In genomic region chr5:39292849-39293248, GRCm38 (mm10) we compare ENCODE assay signal across 18 mouse cellular contexts.
DNase-seq lines count a peak whose midpoint lies in the region; ATAC-seq and TF ChIP-seq lines count a peak whose summit lies in the region.
"Had no signal": no experiment of that assay in that cellular context is flagged by ENCODE, and none has a peak within 500 bp of the region (broad histone marks: within the 10 kb centered on the region; RNA-seq: fewer than 3 reads in every experiment).

No protein-coding gene starts in this region.

- intact Hi-C loops in heart, adult 2 months (cut with DNase I): no loop called here

- TF ChIP-seq POLR2A in heart, adult 2 months (IDR thresholded peaks at IDR 0.05; ENCODE audit: insufficient read depth, low read depth, low read length): no peak

- WGBS in heart, embryonic 12.5 days: 33% methylated on average over 2 of the region's 2 CpGs
- WGBS in heart, adult 2 months: 43% methylated on average over 2 of the region's 2 CpGs
- WGBS in midbrain, embryonic 10.5 days: 13% methylated on average over 2 of the region's 2 CpGs
- 18% methylated on average over 2 of the region's 2 CpGs for WGBS in midbrain, postnatal 0 days
- 42% methylated on average over 2 of the region's 2 CpGs for WGBS in embryonic facial prominence, embryonic 14.5 days

- H3K9ac ChIP-seq in heart, embryonic 12.5 days: no peak overlapping the region
- H3K9ac ChIP-seq in heart, adult 2 months (ENCODE audit: low read depth, low read length): no peak overlapping the region
- H3K9ac ChIP-seq in midbrain, postnatal 0 days (replicated peaks; ENCODE audit: low read length, poor library complexity, severe bottlenecking): no peak overlapping the region
- no peak overlapping the region for H3K9ac ChIP-seq in embryonic facial prominence, embryonic 14.5 days (ENCODE audit: low read depth, low read length)
- H3K9ac ChIP-seq: limb, embryonic 12.5 days; liver, embryonic 13.5 days had no signal

- no peak for TF ChIP-seq CTCF in heart, adult 2 months (IDR thresholded peaks at IDR 0.05)
- no peak for TF ChIP-seq CTCF in midbrain, postnatal 0 days (IDR thresholded peaks at IDR 0.05)

- peak; percentile 39; the same call in 1 of the 2 replicates for ATAC-seq in heart, embryonic 12.5 days (ENCODE audit: insufficient number of reproducible peaks, low FRiP score)
- no peak for ATAC-seq in midbrain, postnatal 0 days (ENCODE audit: low FRiP score)
- ATAC-seq in embryonic facial prominence, embryonic 14.5 days (ENCODE audit: low read depth): no peak
- ATAC-seq: inflammation-experienced regulatory T-cells, adult 6 months had no signal

- H3K9me3 ChIP-seq in heart, embryonic 12.5 days (replicated peaks): no peaks in the 10 kb centered on the region
- no peaks in the 10 kb centered on the region for H3K9me3 ChIP-seq in midbrain, embryonic 10.5 days (replicated peaks)
- H3K9me3 ChIP-seq in midbrain, postnatal 0 days (ENCODE audit: low read length): no peaks in the 10 kb centered on the region
- H3K9me3 ChIP-seq in embryonic facial prominence, embryonic 14.5 days (ENCODE audit: control insufficient read depth, low read length): no peaks in the 10 kb centered on the region
- H3K9me3 ChIP-seq: heart, embryonic 10.5 days; limb, embryonic 12.5 days; liver, embryonic 13.5 days had no signal

- H3K4me3 ChIP-seq in heart, embryonic 12.5 days: no peak overlapping the region
- no peak overlapping the region for H3K4me3 ChIP-seq in heart, adult 2 months
- no peak overlapping the region for H3K4me3 ChIP-seq in midbrain, embryonic 10.5 days
- no peak overlapping the region for H3K4me3 ChIP-seq in midbrain, postnatal 0 days (ENCODE audit: low read depth, low read length)
- H3K4me3 ChIP-seq in embryonic facial prominence, embryonic 14.5 days (ENCODE audit: low read depth, low read length): no peak overlapping the region
- H3K4me3 ChIP-seq: heart, embryonic 10.5 days; limb, embryonic 12.5 days; liver, embryonic 13.5 days had no signal

- peak overlapping the region; percentile 76 for H3K27ac ChIP-seq in heart, embryonic 12.5 days (ENCODE audit: poor library complexity, severe bottlenecking)
- H3K27ac ChIP-seq in heart, adult 2 months: no peak overlapping the region
- no peak overlapping the region for H3K27ac ChIP-seq in midbrain, embryonic 10.5 days (replicated peaks)
- H3K27ac ChIP-seq in midbrain, postnatal 0 days (ENCODE audit: low read depth, low read length): no peak overlapping the region
- H3K27ac ChIP-seq in embryonic facial prominence, embryonic 14.5 days (replicated peaks; ENCODE audit: low read depth, low read length): no peak overlapping the region
- H3K27ac ChIP-seq: heart, embryonic 10.5 days; limb, embryonic 12.5 days; liver, embryonic 13.5 days; stomach, postnatal 0 days had no signal

- H3K4me1 ChIP-seq in heart, embryonic 12.5 days (replicated peaks): peaks cover 10% of the 10 kb centered on the region
- no peaks in the 10 kb centered on the region for H3K4me1 ChIP-seq in heart, adult 2 months (ENCODE audit: control insufficient read depth, insufficient read depth, low read length)
- peaks cover 16% of the 10 kb centered on the region for H3K4me1 ChIP-seq in midbrain, embryonic 10.5 days
- no peaks in the 10 kb centered on the region for H3K4me1 ChIP-seq in midbrain, postnatal 0 days (ENCODE audit: insufficient read depth, low read length)
- no peaks in the 10 kb centered on the region for H3K4me1 ChIP-seq in embryonic facial prominence, embryonic 14.5 days (ENCODE audit: control insufficient read depth, insufficient read depth, low read length)
- H3K4me1 ChIP-seq: limb, embryonic 12.5 days; liver, embryonic 13.5 days had no signal

- no peak for TF ChIP-seq EP300 in heart, adult 2 months (IDR thresholded peaks at IDR 0.05; ENCODE audit: insufficient read depth, low read depth, low read length)

- H3K36me3 ChIP-seq in heart, embryonic 12.5 days: no peaks in the 10 kb centered on the region
- no peaks in the 10 kb centered on the region for H3K36me3 ChIP-seq in heart, adult 2 months (ENCODE audit: control insufficient read depth, insufficient read depth, low read length)
- H3K36me3 ChIP-seq in midbrain, embryonic 10.5 days: no peaks in the 10 kb centered on the region
- no peaks in the 10 kb centered on the region for H3K36me3 ChIP-seq in midbrain, postnatal 0 days (ENCODE audit: insufficient read depth, low read length)
- H3K36me3 ChIP-seq in embryonic facial prominence, embryonic 14.5 days (ENCODE audit: control insufficient read depth, insufficient read depth, low read length): no peaks in the 10 kb centered on the region
- H3K36me3 ChIP-seq: heart, embryonic 10.5 days; limb, embryonic 12.5 days; liver, embryonic 13.5 days had no signal

- H3K27me3 ChIP-seq in heart, embryonic 12.5 days (replicated peaks): no peaks in the 10 kb centered on the region
- no peaks in the 10 kb centered on the region for H3K27me3 ChIP-seq in heart, adult 2 months (ENCODE audit: control insufficient read depth, insufficient read depth, low read length)
- no peaks in the 10 kb centered on the region for H3K27me3 ChIP-seq in midbrain, embryonic 10.5 days (ENCODE audit: low read depth, poor library complexity, severe bottlenecking)
- H3K27me3 ChIP-seq in midbrain, postnatal 0 days (ENCODE audit: insufficient read depth, low read length): no peaks in the 10 kb centered on the region
- H3K27me3 ChIP-seq in embryonic facial prominence, embryonic 14.5 days (replicated peaks; ENCODE audit: control insufficient read depth, insufficient read depth, low read length): no peaks in the 10 kb centered on the region
- H3K27me3 ChIP-seq: limb, embryonic 12.5 days; liver, embryonic 13.5 days had no signal

- H3K4me2 ChIP-seq in heart, embryonic 12.5 days: 0 out of 2 replicates have a peak overlapping the region, but pooled peaks have one; percentile 4
- no peak overlapping the region for H3K4me2 ChIP-seq in midbrain, postnatal 0 days (ENCODE audit: low read depth, low read length, poor library complexity, severe bottlenecking)
- no peak overlapping the region for H3K4me2 ChIP-seq in embryonic facial prominence, embryonic 14.5 days (ENCODE audit: low read depth, low read length)
- H3K4me2 ChIP-seq: limb, embryonic 12.5 days; liver, embryonic 13.5 days had no signal

- DNase-seq in heart, adult 2 months: no peak
- DNase-seq in midbrain, embryonic 10.5 days (ENCODE audit: low spot score): peak; percentile 22
- no peak for DNase-seq in midbrain, postnatal 0 days (ENCODE audit: low spot score)
- peak; percentile 54 for DNase-seq in embryo, embryonic 10 days (ENCODE audit: low spot score)
- peak; percentile 1 for DNase-seq in embryonic facial prominence, embryonic 14.5 days (ENCODE audit: low spot score)
- DNase-seq in thymus, postnatal 36 days: no peak
- DNase-seq: adrenal gland, postnatal 25 days; cerebellum, adult 2 months; gastrocnemius, postnatal 25 days; heart, postnatal 4 days; kidney, postnatal 10 days; layer of hippocampus, adult 9-11 months; liver, embryonic 13.5 days had no signal

- H3K79me2 ChIP-seq in heart, adult 2 months (replicated peaks; ENCODE audit: control insufficient read depth, insufficient read depth, low read length): no peaks in the 10 kb centered on the region

Comparison
In these comparisons a context has a peak if more than half of its experiments do, and no peak if none do; other contexts are left out.
1. DNase-seq: peak in midbrain, embryonic 10.5 days (single experiment), embryo, embryonic 10 days (single experiment) and embryonic facial prominence, embryonic 14.5 days (single experiment); none in heart, adult 2 months (0 of 2), midbrain, postnatal 0 days (single experiment) and thymus, postnatal 36 days (0 of 2).